Mouse (Mus musculus): ENCODE data around the gene Spink4. TPM values are rescaled to one million over a fixed set of nuclear protein-coding genes. Genes with fewer than 3 reads are reported as not detected.
A peak's percentile ranks its signal among the peaks of the same experiment; 100 is the strongest.
"Not testable (repeated sequence)": the region's sequence is repeated elsewhere in the genome, so short reads cannot be mapped to it uniquely, and the experiment has no call there.

Spink4 gene
- polyA plus RNA-seq, 1 experiment from 2014 or later = 10.4 TPM

GRCm38 (mm10) chr4:40934369-40934768 lies 14.5 kb downstream of the Spink4 start:
- not testable (repeated sequence) for H3K4me2 ChIP-seq; ATAC-seq (ENCODE audit: insufficient number of reproducible peaks, low FRiP score); H3K9me3 ChIP-seq (replicated peaks); H3K9ac ChIP-seq; H3K27me3 ChIP-seq (replicated peaks); H3K4me3 ChIP-seq; H3K4me1 ChIP-seq (replicated peaks); H3K27ac ChIP-seq (ENCODE audit: poor library complexity, severe bottlenecking)
- H3K36me3 ChIP-seq = peaks cover 77% of the 10 kb centered on the region
- 83% methylated on average over 3 of the region's 3 CpGs for WGBS

GRCm38 (mm10) chr4:40936175-40936839 lies 16.5 kb downstream of the Spink4 start:
- H3K4me1 ChIP-seq (replicated peaks) = no peaks in the 10 kb centered on the region
- H3K4me2 ChIP-seq = no peak overlapping the region
- peaks cover 8% of the 10 kb centered on the region for H3K9me3 ChIP-seq (replicated peaks)
- no peak overlapping the region for H3K4me3 ChIP-seq
- WGBS = 85% methylated on average over 9 of the region's 9 CpGs
- no peak overlapping the region for H3K27ac ChIP-seq (ENCODE audit: poor library complexity, severe bottlenecking)
- H3K36me3 ChIP-seq = peaks cover 96% of the 10 kb centered on the region
- no peak overlapping the region for H3K9ac ChIP-seq
- no peak for ATAC-seq (ENCODE audit: insufficient number of reproducible peaks, low FRiP score)
- H3K27me3 ChIP-seq (replicated peaks) = no peaks in the 10 kb centered on the region

GRCm38 (mm10) chr4:40938793-40939192 lies 18.9 kb downstream of the Spink4 start:
- no peak for ATAC-seq (ENCODE audit: insufficient number of reproducible peaks, low FRiP score)
- H3K9ac ChIP-seq = no peak overlapping the region
- H3K4me2 ChIP-seq = no peak overlapping the region
- no peak overlapping the region for H3K4me3 ChIP-seq
- H3K9me3 ChIP-seq (replicated peaks) = peaks cover 8% of the 10 kb centered on the region
- H3K27me3 ChIP-seq (replicated peaks) = no peaks in the 10 kb centered on the region
- H3K27ac ChIP-seq (ENCODE audit: poor library complexity, severe bottlenecking) = no peak overlapping the region
- WGBS = 92% methylated on average over 5 of the region's 5 CpGs
- peaks cover 96% of the 10 kb centered on the region for H3K36me3 ChIP-seq
- no peaks in the 10 kb centered on the region for H3K4me1 ChIP-seq (replicated peaks)

- ATAC-seq (ENCODE audit: insufficient number of reproducible peaks, low FRiP score) = no peak
- Histone ChIP-seq H3K4me1 (replicated peaks) (peaks cover 11% of the 10 kb centered on the region), H3K27ac (ENCODE audit: poor library complexity, severe bottlenecking) (no peak overlapping the region), H3K9ac (no peak overlapping the region), H3K4me2 (no peak overlapping the region), H3K36me3 (peaks cover 71% of the 10 kb centered on the region), H3K4me3 (no peak overlapping the region), H3K27me3 (replicated peaks) (no peaks in the 10 kb centered on the region), H3K9me3 (replicated peaks) (peaks cover 8% of the 10 kb centered on the region)
- WGBS = 95% methylated on average over 5 of the region's 5 CpGs
These were observed 23.8 kb downstream of the Spink4 start for GRCm38 (mm10) chr4:40943651-40944050.

GRCm38 (mm10) chr4:40946516-40947121 lies 26.8 kb downstream of the Spink4 start:
- Histone ChIP-seq H3K9ac (peak overlapping the region; percentile 93), H3K9me3 (replicated peaks) (no peaks in the 10 kb centered on the region), H3K27me3 (replicated peaks) (no peaks in the 10 kb centered on the region), H3K27ac (ENCODE audit: poor library complexity, severe bottlenecking) (no peak overlapping the region), H3K4me2 (peak overlapping the region; percentile 78), H3K36me3 (peaks cover 53% of the 10 kb centered on the region), H3K4me1 (replicated peaks) (peaks cover 20% of the 10 kb centered on the region), H3K4me3 (peak overlapping the region; percentile 82)
- WGBS = 82% methylated on average over 7 of the region's 7 CpGs
- no peak for ATAC-seq (ENCODE audit: insufficient number of reproducible peaks, low FRiP score)

- Histone ChIP-seq H3K36me3 (peaks cover 49% of the 10 kb centered on the region), H3K4me3 (peak overlapping the region; percentile 82), H3K9ac (peak overlapping the region; percentile 93), H3K4me2 (peak overlapping the region; percentile 78), H3K9me3 (replicated peaks) (no peaks in the 10 kb centered on the region), H3K27ac (ENCODE audit: poor library complexity, severe bottlenecking) (peak overlapping the region; percentile 87), H3K27me3 (replicated peaks) (no peaks in the 10 kb centered on the region), H3K4me1 (replicated peaks) (peaks cover 20% of the 10 kb centered on the region)
- under 1% methylated on average over 40 of the region's 40 CpGs for WGBS
- ATAC-seq (ENCODE audit: insufficient number of reproducible peaks, low FRiP score) = peak; percentile 27
These were observed 27.8 kb downstream of the Spink4 start for GRCm38 (mm10) chr4:40947565-40948159.

- Histone ChIP-seq H3K4me2 (peak within 1 kb of the TSS; percentile 92), H3K27ac (ENCODE audit: poor library complexity, severe bottlenecking) (peak within 1 kb of the TSS; percentile 87), H3K4me1 (replicated peaks) (peaks cover 20% of the 10 kb centered on the region), H3K4me3 (peak within 1 kb of the TSS; percentile 82), H3K9ac (peak within 1 kb of the TSS; percentile 93), H3K9me3 (replicated peaks) (no peaks in the 10 kb centered on the region), H3K27me3 (replicated peaks) (no peaks in the 10 kb centered on the region), H3K36me3 (peaks cover 49% of the 10 kb centered on the region)
- peak; percentile 100 for ATAC-seq (ENCODE audit: insufficient number of reproducible peaks, low FRiP score)
- under 1% methylated on average over 50 of the region's 50 CpGs for WGBS
These were observed 28.4 kb downstream of the Spink4 start, which contains the start of the genes Bag1 and Chmp5 for GRCm38 (mm10) chr4:40948160-40948708. TSS of gene Bag1 (minus strand) at chr4:40948294. TSS of gene Chmp5 (plus strand) at chr4:40948407.

- Histone ChIP-seq H3K9me3 (replicated peaks) (no peaks in the 10 kb centered on the region), H3K9ac (no peak overlapping the region), H3K4me2 (no peak overlapping the region), H3K27ac (ENCODE audit: poor library complexity, severe bottlenecking) (no peak overlapping the region), H3K27me3 (replicated peaks) (no peaks in the 10 kb centered on the region), H3K4me3 (no peak overlapping the region), H3K36me3 (peaks cover 68% of the 10 kb centered on the region), H3K4me1 (replicated peaks) (peaks cover 9% of the 10 kb centered on the region)
- 88% methylated on average over 1 of the region's 1 CpGs for WGBS
- no peak for ATAC-seq (ENCODE audit: insufficient number of reproducible peaks, low FRiP score)
These were observed 33.7 kb downstream of the Spink4 start for GRCm38 (mm10) chr4:40953521-40953920.

- Histone ChIP-seq H3K36me3 (peaks cover 83% of the 10 kb centered on the region), H3K27ac (ENCODE audit: poor library complexity, severe bottlenecking) (no peak overlapping the region), H3K4me2 (no peak overlapping the region), H3K9ac (no peak overlapping the region), H3K4me3 (no peak overlapping the region), H3K4me1 (replicated peaks) (no peaks in the 10 kb centered on the region), H3K27me3 (replicated peaks) (no peaks in the 10 kb centered on the region), H3K9me3 (replicated peaks) (no peaks in the 10 kb centered on the region)
- ATAC-seq (ENCODE audit: insufficient number of reproducible peaks, low FRiP score) = no peak
- 68% methylated on average over 6 of the region's 6 CpGs for WGBS
These were observed 36.1 kb downstream of the Spink4 start for GRCm38 (mm10) chr4:40955942-40956341.

GRCm38 (mm10) chr4:40963536-40963935 lies 43.7 kb downstream of the Spink4 start:
- no peak for ATAC-seq (ENCODE audit: insufficient number of reproducible peaks, low FRiP score)
- Histone ChIP-seq H3K9ac (no peak overlapping the region), H3K4me3 (no peak overlapping the region), H3K4me2 (no peak overlapping the region), H3K4me1 (replicated peaks) (no peaks in the 10 kb centered on the region), H3K36me3 (peaks cover 75% of the 10 kb centered on the region), H3K27me3 (replicated peaks) (no peaks in the 10 kb centered on the region), H3K27ac (ENCODE audit: poor library complexity, severe bottlenecking) (no peak overlapping the region), H3K9me3 (replicated peaks) (no peaks in the 10 kb centered on the region)
- WGBS = 78% methylated on average over 3 of the region's 3 CpGs

- ATAC-seq (ENCODE audit: insufficient number of reproducible peaks, low FRiP score) = no peak
- H3K9me3 ChIP-seq (replicated peaks) = no peaks in the 10 kb centered on the region
- peaks cover 28% of the 10 kb centered on the region for H3K36me3 ChIP-seq
- peak overlapping the region; percentile 85; the same call in 1 of the 2 replicates for H3K9ac ChIP-seq
- no peaks in the 10 kb centered on the region for H3K27me3 ChIP-seq (replicated peaks)
- H3K4me1 ChIP-seq (replicated peaks) = peaks cover 19% of the 10 kb centered on the region
- WGBS = 70% methylated on average over 4 of the region's 4 CpGs
- H3K4me2 ChIP-seq = no peak overlapping the region
- H3K27ac ChIP-seq (ENCODE audit: poor library complexity, severe bottlenecking) = no peak overlapping the region
- no peak overlapping the region for H3K4me3 ChIP-seq
These were observed 49.3 kb downstream of the Spink4 start for GRCm38 (mm10) chr4:40969161-40969560.
